Mouse (Mus musculus): ENCODE results near the gene Rnf145. TPM values are rescaled to one million over a fixed set of nuclear protein-coding genes. Genes with fewer than 3 reads are reported as not detected.

The Rnf145 gene
- polyA plus RNA-seq, 1 experiment from 2014 or later = 61.4 TPM

DNA sequence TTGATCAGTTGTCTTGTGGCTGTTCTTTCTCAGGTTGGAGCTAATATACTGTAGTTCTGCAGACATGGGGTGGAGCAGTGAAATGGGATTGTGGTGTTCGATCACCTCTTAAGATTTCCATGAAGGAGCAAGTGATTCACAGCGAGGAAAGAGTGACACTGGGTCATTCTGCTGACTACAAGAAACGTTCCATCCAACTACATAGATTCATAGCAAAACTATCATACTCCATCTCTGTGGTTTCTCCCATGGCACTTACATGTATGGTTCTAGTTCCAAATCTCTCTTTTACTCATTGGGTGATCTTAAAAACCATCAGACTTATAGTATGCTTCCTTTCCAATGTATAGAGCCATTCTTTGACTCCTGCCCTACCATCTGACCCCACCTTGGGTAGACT lies 14.0 kb upstream of the Rnf145 start:
- Histone ChIP-seq H3K36me3 (ENCODE audit: insufficient read depth, low read length) (no peaks in the 10 kb centered on the region), H3K9ac (ENCODE audit: low read depth, low read length) (no peak overlapping the region), H3K4me2 (ENCODE audit: low read length) (no peak overlapping the region), H3K27ac (no peak overlapping the region), H3K9me3 (replicated peaks; ENCODE audit: low read length) (no peaks in the 10 kb centered on the region), H3K4me3 (replicated peaks; ENCODE audit: low read depth, low read length) (no peak overlapping the region), H3K4me1 (replicated peaks; ENCODE audit: insufficient read depth, low read length) (no peaks in the 10 kb centered on the region), H3K27me3 (ENCODE audit: insufficient read depth, low read length) (no peaks in the 10 kb centered on the region)
- ATAC-seq (replicated peaks; ENCODE audit: low FRiP score, low read depth) (no peak), DNase-seq (ENCODE audit: low spot score) (no peak)
- no peak for TF ChIP-seq CTCF (IDR thresholded peaks at IDR 0.05; ENCODE audit: low read depth)
- WGBS = 87% methylated on average over 3 of the region's 3 CpGs

DNA sequence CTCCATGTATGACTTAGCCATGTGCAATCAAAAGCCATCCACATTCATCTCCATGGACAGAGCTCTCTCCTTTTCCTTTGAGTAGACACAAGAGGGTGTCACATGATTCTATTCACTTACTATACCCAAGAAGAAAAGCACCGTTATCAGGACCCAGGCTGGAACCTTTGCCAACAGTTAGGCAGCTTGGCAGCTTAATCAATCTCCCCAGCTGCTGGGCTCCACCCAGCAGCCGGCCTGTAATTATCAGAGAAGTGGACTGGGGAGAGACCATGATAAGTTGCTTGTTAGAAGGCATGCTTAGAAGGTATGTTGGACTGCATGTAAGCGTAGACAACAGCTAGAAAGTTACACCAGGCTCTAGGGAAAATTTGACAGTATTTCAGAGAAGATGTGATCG lies 9.9 kb upstream of the Rnf145 start:
- Histone ChIP-seq H3K27ac (no peak overlapping the region), H3K4me2 (ENCODE audit: low read length) (no peak overlapping the region), H3K4me3 (replicated peaks; ENCODE audit: low read depth, low read length) (no peak overlapping the region), H3K4me1 (replicated peaks; ENCODE audit: insufficient read depth, low read length) (no peaks in the 10 kb centered on the region), H3K36me3 (ENCODE audit: insufficient read depth, low read length) (no peaks in the 10 kb centered on the region), H3K9me3 (replicated peaks; ENCODE audit: low read length) (no peaks in the 10 kb centered on the region), H3K9ac (ENCODE audit: low read depth, low read length) (no peak overlapping the region), H3K27me3 (ENCODE audit: insufficient read depth, low read length) (no peaks in the 10 kb centered on the region)
- 73% methylated on average over 4 of the region's 4 CpGs for WGBS
- DNase-seq (ENCODE audit: low spot score) (no peak), ATAC-seq (replicated peaks; ENCODE audit: low FRiP score, low read depth) (no peak)
- TF ChIP-seq CTCF (IDR thresholded peaks at IDR 0.05; ENCODE audit: low read depth) = no peak

DNA sequence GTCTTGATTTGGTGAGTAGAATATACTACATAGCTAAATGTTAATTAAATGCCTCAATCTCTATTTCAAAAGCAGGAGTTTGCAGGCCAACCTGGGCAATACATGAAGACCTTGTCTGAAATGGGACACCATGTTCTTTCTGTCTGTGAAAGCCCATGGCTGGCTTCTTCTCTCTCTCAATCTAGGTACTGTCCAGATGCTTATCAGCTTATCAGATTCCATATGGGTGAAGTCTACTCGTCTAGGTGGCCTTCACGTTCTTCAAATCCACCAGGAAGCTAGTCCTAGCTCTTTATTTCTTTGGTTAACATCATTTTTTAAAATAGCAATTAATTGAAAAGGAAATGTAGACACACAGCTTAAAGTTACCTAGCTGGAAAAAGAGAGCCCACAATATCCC lies 8.9 kb upstream of the Rnf145 start:
- no peak overlapping the region for H3K27ac ChIP-seq
- no peak for TF ChIP-seq CTCF (IDR thresholded peaks at IDR 0.05; ENCODE audit: low read depth)
- DNase-seq (ENCODE audit: low spot score) (no peak), ATAC-seq (replicated peaks; ENCODE audit: low FRiP score, low read depth) (no peak)
- no peak overlapping the region for H3K4me2 ChIP-seq (ENCODE audit: low read length)
- no peaks in the 10 kb centered on the region for H3K36me3 ChIP-seq (ENCODE audit: insufficient read depth, low read length)
- H3K9ac ChIP-seq (ENCODE audit: low read depth, low read length) = no peak overlapping the region
- H3K27me3 ChIP-seq (ENCODE audit: insufficient read depth, low read length) = no peaks in the 10 kb centered on the region
- H3K4me1 ChIP-seq (replicated peaks; ENCODE audit: insufficient read depth, low read length) = no peaks in the 10 kb centered on the region
- WGBS = 79% methylated on average over 2 of the region's 2 CpGs
- H3K9me3 ChIP-seq (replicated peaks; ENCODE audit: low read length) = no peaks in the 10 kb centered on the region
- no peak overlapping the region for H3K4me3 ChIP-seq (replicated peaks; ENCODE audit: low read depth, low read length)

DNA sequence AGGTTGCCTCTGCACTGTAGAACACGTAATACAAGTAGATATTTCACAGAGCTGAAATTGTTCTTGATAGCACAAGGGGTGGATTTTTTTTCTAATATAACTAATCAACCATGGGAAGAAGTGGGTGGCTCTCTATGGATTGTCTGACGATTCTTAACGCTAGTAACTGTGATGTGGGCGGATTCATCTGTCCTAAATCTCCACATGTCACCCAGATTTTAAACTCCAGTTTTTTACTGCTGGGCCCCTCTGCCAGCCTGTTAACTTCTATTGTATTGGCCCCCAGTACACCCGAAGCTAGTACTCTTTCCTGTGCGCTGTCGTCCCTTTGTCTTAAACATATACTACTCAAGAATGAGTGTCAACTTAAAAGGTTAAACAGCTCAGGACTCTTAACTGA lies 8.4 kb upstream of the Rnf145 start:
- TF ChIP-seq CTCF (IDR thresholded peaks at IDR 0.05; ENCODE audit: low read depth) = no peak
- Histone ChIP-seq H3K27ac (no peak overlapping the region), H3K9ac (ENCODE audit: low read depth, low read length) (no peak overlapping the region), H3K36me3 (ENCODE audit: insufficient read depth, low read length) (no peaks in the 10 kb centered on the region), H3K27me3 (ENCODE audit: insufficient read depth, low read length) (no peaks in the 10 kb centered on the region), H3K4me3 (replicated peaks; ENCODE audit: low read depth, low read length) (no peak overlapping the region), H3K9me3 (replicated peaks; ENCODE audit: low read length) (no peaks in the 10 kb centered on the region), H3K4me1 (replicated peaks; ENCODE audit: insufficient read depth, low read length) (no peaks in the 10 kb centered on the region), H3K4me2 (ENCODE audit: low read length) (no peak overlapping the region)
- ATAC-seq (replicated peaks; ENCODE audit: low FRiP score, low read depth) (no peak), DNase-seq (ENCODE audit: low spot score) (no peak)
- 80% methylated on average over 7 of the region's 7 CpGs for WGBS

DNA sequence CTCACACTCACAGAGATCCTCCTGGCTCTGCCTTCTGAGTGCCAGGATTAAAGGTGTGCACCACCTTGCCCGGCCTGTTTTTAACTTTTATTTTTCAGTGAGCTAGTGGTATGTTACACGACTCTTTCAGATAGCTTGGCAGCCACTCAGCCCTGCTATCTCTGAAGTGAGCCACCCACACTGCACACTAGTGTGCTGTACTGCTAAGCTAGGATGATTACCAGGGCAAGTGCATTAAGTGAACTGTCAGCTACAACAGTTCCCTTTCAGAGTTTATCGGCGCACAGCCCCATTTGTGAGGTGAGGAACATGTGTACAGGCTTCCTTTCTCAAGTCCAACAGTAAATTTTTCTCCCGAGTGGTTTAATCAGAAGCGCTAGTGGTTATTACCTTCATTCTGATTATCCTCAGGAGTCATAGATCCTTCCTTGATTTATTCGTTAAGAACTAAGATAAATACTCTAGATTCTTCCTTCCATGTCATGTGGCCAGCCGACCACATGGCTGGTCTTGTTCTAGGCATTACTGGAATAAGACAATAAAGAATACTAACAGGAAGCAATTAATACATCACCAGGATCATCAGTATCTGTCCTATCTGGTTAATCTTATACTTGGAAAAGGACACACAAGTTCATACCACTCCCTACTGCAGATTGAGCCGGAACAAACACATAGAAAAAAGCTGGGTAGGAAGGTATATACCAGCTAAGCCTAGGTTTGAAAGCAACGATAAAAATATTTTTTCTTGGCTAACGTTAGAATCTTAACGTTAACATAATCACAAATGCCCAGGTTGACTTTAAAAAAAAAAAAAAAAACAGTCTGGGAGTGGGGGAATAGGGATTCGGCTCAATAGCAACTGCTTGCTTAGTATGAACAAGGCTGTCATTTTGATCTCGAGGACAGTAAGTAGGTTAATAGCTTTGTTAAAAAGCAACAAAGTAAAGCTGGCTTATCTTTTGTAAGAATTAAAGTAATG lies 6.4 kb upstream of the Rnf145 start:
- ATAC-seq (replicated peaks; ENCODE audit: low FRiP score, low read depth) (no peak), DNase-seq (ENCODE audit: low spot score) (no peak)
- no peak for TF ChIP-seq CTCF (IDR thresholded peaks at IDR 0.05; ENCODE audit: low read depth)
- no peaks in the 10 kb centered on the region for H3K36me3 ChIP-seq (ENCODE audit: insufficient read depth, low read length)
- no peak overlapping the region for H3K4me2 ChIP-seq (ENCODE audit: low read length)
- no peaks in the 10 kb centered on the region for H3K4me1 ChIP-seq (replicated peaks; ENCODE audit: insufficient read depth, low read length)
- no peak overlapping the region for H3K4me3 ChIP-seq (replicated peaks; ENCODE audit: low read depth, low read length)
- no peaks in the 10 kb centered on the region for H3K9me3 ChIP-seq (replicated peaks; ENCODE audit: low read length)
- no peak overlapping the region for H3K9ac ChIP-seq (ENCODE audit: low read depth, low read length)
- H3K27ac ChIP-seq = no peak overlapping the region
- WGBS = 67% methylated on average over 14 of the region's 14 CpGs
- no peaks in the 10 kb centered on the region for H3K27me3 ChIP-seq (ENCODE audit: insufficient read depth, low read length)

DNA sequence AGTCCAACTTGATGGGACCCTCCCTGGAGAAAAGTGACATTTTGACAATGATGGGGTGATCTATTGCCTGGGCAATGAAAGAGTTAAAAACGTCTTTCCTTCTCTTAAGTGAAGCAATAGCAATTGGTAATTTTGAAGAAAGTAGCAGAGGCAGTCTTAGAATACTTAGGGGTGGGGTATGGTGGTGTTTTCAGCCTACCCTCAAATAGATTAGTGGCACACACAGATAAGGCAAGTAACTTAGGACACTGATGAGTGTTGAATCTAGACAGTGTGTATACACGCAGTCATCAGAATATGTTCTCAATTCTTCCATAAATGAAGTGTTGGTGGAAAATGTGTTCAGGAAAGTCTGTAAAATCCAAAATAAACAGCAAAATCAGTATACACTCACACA lies 5.7 kb upstream of the Rnf145 start:
- H3K36me3 ChIP-seq (ENCODE audit: insufficient read depth, low read length) = no peaks in the 10 kb centered on the region
- DNase-seq (ENCODE audit: low spot score) = no peak
- no peak overlapping the region for H3K9ac ChIP-seq (ENCODE audit: low read depth, low read length)
- no peak overlapping the region for H3K27ac ChIP-seq
- H3K27me3 ChIP-seq (ENCODE audit: insufficient read depth, low read length) = no peaks in the 10 kb centered on the region
- 71% methylated on average over 2 of the region's 2 CpGs for WGBS
- ATAC-seq (replicated peaks; ENCODE audit: low FRiP score, low read depth) = no peak
- no peaks in the 10 kb centered on the region for H3K9me3 ChIP-seq (replicated peaks; ENCODE audit: low read length)
- H3K4me2 ChIP-seq (ENCODE audit: low read length) = no peak overlapping the region
- no peak for TF ChIP-seq CTCF (IDR thresholded peaks at IDR 0.05; ENCODE audit: low read depth)
- H3K4me3 ChIP-seq (replicated peaks; ENCODE audit: low read depth, low read length) = no peak overlapping the region
- 0 out of 2 replicates have a peak, but pooled peaks cover 5% of the 10 kb centered on the region for H3K4me1 ChIP-seq (replicated peaks; ENCODE audit: insufficient read depth, low read length)
